Mouse (Mus musculus) heart, postnatal 0 days (tissue): Measurements from ENCODE around the gene Itk.

Source experiments
- CTCF ChIP-seq: IDR thresholded peaks from 2 replicates; pipeline ENCODE4 v1.5.1; 2016; ENCODE audit warnings: antibody characterized with exemption, control low read depth, low read depth
- EP300 ChIP-seq: IDR thresholded peaks from 2 replicates; pipeline ENCODE4 v1.6.1; 2016; ENCODE audit warnings: antibody characterized with exemption, low read depth

GRCm38 (mm10) chr11:46390621-46391020 is 1.3 kb upstream of the Itk start:
- no peak for TF ChIP-seq CTCF
- TF ChIP-seq EP300: no peak
